Mouse (Mus musculus) adrenal gland, adult 8-10 months (tissue): ENCODE results near the gene Pecam1. TPM values are rescaled to one million over a fixed set of nuclear protein-coding genes. Genes with fewer than 3 reads are reported as not detected.
"Not testable (repeated sequence)": the region's sequence is repeated elsewhere in the genome, so short reads cannot be mapped to it uniquely, and the experiment has no call there.

Source experiments
- DNase-seq: peaks from one replicate; pipeline ENCODE4 v3.0.0; 2022
- total RNA-seq, 4 experiments: library from RNA; stranded (reverse); gene quantifications; 2 replicates each; pipeline ENCODE4 v1.2.4; 2022

Pecam1 gene
- total RNA-seq, result 10 to 100 TPM; 59.0 to 91.0 (median 69.9) TPM

GRCm38 (mm10) chr11:106750121-106750751 lies at the start of gene Pecam1:
Gene Pecam1, minus strand, starts transcription at chr11:106750628.
- no peak for DNase-seq

- no peak for DNase-seq
Observed at GRCm38 (mm10) chr11:106795679-106796078, 45.3 kb upstream of the Pecam1 start.

GRCm38 (mm10) chr11:106793846-106794245 lies 43.4 kb upstream of the Pecam1 start:
- DNase-seq, result no peak

GRCm38 (mm10) chr11:106789649-106790048 lies 39.2 kb upstream of the Pecam1 start:
- DNase-seq, result no peak

- peak; percentile 97 for DNase-seq
Observed at GRCm38 (mm10) chr11:106788775-106789459, 38.5 kb upstream of the Pecam1 start, which contains the start of the genes Ddx5 and Cep95. Gene Ddx5, minus strand, starts transcription at chr11:106789185. Gene Cep95, plus strand, starts transcription at chr11:106789252.

GRCm38 (mm10) chr11:106788026-106788774 lies 37.8 kb upstream of the Pecam1 start:
- peak; percentile 95 for DNase-seq

GRCm38 (mm10) chr11:106787131-106788025 lies 37.0 kb upstream of the Pecam1 start:
- DNase-seq, result peak; percentile 86

- no peak for DNase-seq
Observed at GRCm38 (mm10) chr11:106785043-106785442, 34.6 kb upstream of the Pecam1 start.

GRCm38 (mm10) chr11:106784476-106784875 lies 34.0 kb upstream of the Pecam1 start:
- no peak for DNase-seq

GRCm38 (mm10) chr11:106782841-106783764 lies 32.7 kb upstream of the Pecam1 start:
- no peak for DNase-seq

- not testable (repeated sequence) for DNase-seq
Observed at GRCm38 (mm10) chr11:106782271-106782670, 31.8 kb upstream of the Pecam1 start.

- DNase-seq, result no peak
Observed at GRCm38 (mm10) chr11:106780590-106781220, 30.3 kb upstream of the Pecam1 start.

- no peak for DNase-seq
Observed at GRCm38 (mm10) chr11:106780089-106780425, 29.6 kb upstream of the Pecam1 start.

- DNase-seq, result peak; percentile 92
Observed at GRCm38 (mm10) chr11:106779388-106780088, 29.1 kb upstream of the Pecam1 start, which contains the start of gene Polg2. Gene Polg2, minus strand, starts transcription at chr11:106779537.

- no peak for DNase-seq
Observed at GRCm38 (mm10) chr11:106778589-106779387, 28.4 kb upstream of the Pecam1 start.

GRCm38 (mm10) chr11:106778132-106778531 lies 27.7 kb upstream of the Pecam1 start:
- no peak for DNase-seq

GRCm38 (mm10) chr11:106777395-106777794 lies 27.0 kb upstream of the Pecam1 start:
- no peak for DNase-seq

GRCm38 (mm10) chr11:106776960-106777359 lies 26.5 kb upstream of the Pecam1 start:
- DNase-seq, result no peak

GRCm38 (mm10) chr11:106773061-106773460 lies 22.6 kb upstream of the Pecam1 start:
- DNase-seq, result no peak
